Mouse (Mus musculus): Measurements from ENCODE around the gene H2-DMb1. TPM values are rescaled to one million over a fixed set of nuclear protein-coding genes. Genes with fewer than 3 reads are reported as not detected.

The H2-DMb1 gene
- polyA plus RNA-seq, 1 experiment from 2014 or later: 26.4 TPM

- Histone ChIP-seq H3K36me3 (ENCODE audit: inconsistent target) (peaks cover 25% of the 10 kb centered on the region; the same call in 1 of the 2 replicates), H3K27ac (no peak overlapping the region), H3K79me2 (ENCODE audit: inconsistent target) (peaks cover 40% of the 10 kb centered on the region), H3K4me3 (ENCODE audit: inconsistent target) (no peak overlapping the region)
- WGBS (ENCODE audit: missing documents): 87% methylated on average over 16 of the region's 16 CpGs
These were observed 48.1 kb downstream of the H2-DMb1 start for GRCm38 (mm10) chr17:34200772-34201505.

GRCm38 (mm10) chr17:34201506-34202055, 48.7 kb downstream of the H2-DMb1 start:
- WGBS (ENCODE audit: missing documents): 89% methylated on average over 7 of the region's 7 CpGs
- peaks cover 19% of the 10 kb centered on the region; the same call in 1 of the 2 replicates for H3K36me3 ChIP-seq (ENCODE audit: inconsistent target)
- H3K27ac ChIP-seq: no peak overlapping the region
- no peak overlapping the region for H3K4me3 ChIP-seq (ENCODE audit: inconsistent target)
- peaks cover 40% of the 10 kb centered on the region for H3K79me2 ChIP-seq (ENCODE audit: inconsistent target)

GRCm38 (mm10) chr17:34202760-34203442, 50.0 kb downstream of the H2-DMb1 start:
- no peak overlapping the region for H3K27ac ChIP-seq
- WGBS (ENCODE audit: missing documents): 87% methylated on average over 4 of the region's 4 CpGs

GRCm38 (mm10) chr17:34203444-34203843, 50.6 kb downstream of the H2-DMb1 start, which contains the start of gene Tap2:
Gene Tap2 (plus strand): TSS chr17:34203527.
- peaks cover 20% of the 10 kb centered on the region; the same call in 1 of the 2 replicates for H3K36me3 ChIP-seq (ENCODE audit: inconsistent target)

More at GRCm38 (mm10) chr17:34202760-34203442, 50.0 kb downstream of the H2-DMb1 start:
- Histone ChIP-seq H3K36me3 (ENCODE audit: inconsistent target) (peaks cover 18% of the 10 kb centered on the region; the same call in 1 of the 2 replicates), H3K79me2 (ENCODE audit: inconsistent target) (peaks cover 40% of the 10 kb centered on the region), H3K4me3 (ENCODE audit: inconsistent target) (no peak overlapping the region)

GRCm38 (mm10) chr17:34204303-34205010, 51.6 kb downstream of the H2-DMb1 start:
- H3K79me2 ChIP-seq (ENCODE audit: inconsistent target): peaks cover 27% of the 10 kb centered on the region; the same call in 1 of the 2 replicates
- under 1% methylated on average over 44 of the region's 44 CpGs for WGBS (ENCODE audit: missing documents)
- H3K4me3 ChIP-seq (ENCODE audit: inconsistent target): peak overlapping the region; percentile 80
- H3K27ac ChIP-seq: peak overlapping the region; percentile 73
- H3K36me3 ChIP-seq (ENCODE audit: inconsistent target): peaks cover 30% of the 10 kb centered on the region

More at GRCm38 (mm10) chr17:34203444-34203843, 50.6 kb downstream of the H2-DMb1 start, which contains the start of gene Tap2:
- 61% methylated on average over 5 of the region's 5 CpGs for WGBS (ENCODE audit: missing documents)
- peak within 1 kb of the TSS; percentile 80 for H3K4me3 ChIP-seq (ENCODE audit: inconsistent target)
- peak within 1 kb of the TSS; percentile 73 for H3K27ac ChIP-seq
- H3K79me2 ChIP-seq (ENCODE audit: inconsistent target): peaks cover 37% of the 10 kb centered on the region

GRCm38 (mm10) chr17:34205021-34205745, 52.3 kb downstream of the H2-DMb1 start:
- Histone ChIP-seq H3K79me2 (ENCODE audit: inconsistent target) (peaks cover 20% of the 10 kb centered on the region; the same call in 1 of the 2 replicates), H3K4me3 (ENCODE audit: inconsistent target) (peak overlapping the region; percentile 80), H3K36me3 (ENCODE audit: inconsistent target) (peaks cover 31% of the 10 kb centered on the region), H3K27ac (peak overlapping the region; percentile 73)
- 2% methylated on average over 16 of the region's 18 CpGs for WGBS (ENCODE audit: missing documents)

- Histone ChIP-seq H3K27ac (peak overlapping the region; percentile 73), H3K79me2 (ENCODE audit: inconsistent target) (peaks cover 15% of the 10 kb centered on the region; the same call in 1 of the 2 replicates), H3K36me3 (ENCODE audit: inconsistent target) (peaks cover 28% of the 10 kb centered on the region), H3K4me3 (ENCODE audit: inconsistent target) (peak overlapping the region; percentile 80)
- WGBS (ENCODE audit: missing documents): 2% methylated on average over 9 of the region's 9 CpGs
These were observed 52.9 kb downstream of the H2-DMb1 start for GRCm38 (mm10) chr17:34205746-34206176.

- Histone ChIP-seq H3K79me2 (ENCODE audit: inconsistent target) (peaks cover 13% of the 10 kb centered on the region; the same call in 1 of the 2 replicates), H3K36me3 (ENCODE audit: inconsistent target) (peaks cover 28% of the 10 kb centered on the region), H3K27ac (no peak overlapping the region), H3K4me3 (ENCODE audit: inconsistent target) (no peak overlapping the region)
- 88% methylated on average over 4 of the region's 5 CpGs for WGBS (ENCODE audit: missing documents)
These were observed 53.9 kb downstream of the H2-DMb1 start for GRCm38 (mm10) chr17:34206731-34207130.

GRCm38 (mm10) chr17:34207456-34207855, 54.6 kb downstream of the H2-DMb1 start:
- 58% methylated on average over 3 of the region's 3 CpGs for WGBS (ENCODE audit: missing documents)
- peaks cover 36% of the 10 kb centered on the region for H3K36me3 ChIP-seq (ENCODE audit: inconsistent target)
- no peak overlapping the region for H3K4me3 ChIP-seq (ENCODE audit: inconsistent target)

GRCm38 (mm10) chr17:34207866-34208265, 55.0 kb downstream of the H2-DMb1 start:
- H3K79me2 ChIP-seq (ENCODE audit: inconsistent target): peaks cover 13% of the 10 kb centered on the region; the same call in 1 of the 2 replicates
- no peak overlapping the region for H3K27ac ChIP-seq
- WGBS (ENCODE audit: missing documents): 96% methylated on average over 9 of the region's 9 CpGs

More at GRCm38 (mm10) chr17:34207456-34207855, 54.6 kb downstream of the H2-DMb1 start:
- Histone ChIP-seq H3K27ac (no peak overlapping the region), H3K79me2 (ENCODE audit: inconsistent target) (peaks cover 13% of the 10 kb centered on the region; the same call in 1 of the 2 replicates)

GRCm38 (mm10) chr17:34208421-34208820, 55.5 kb downstream of the H2-DMb1 start:
- H3K27ac ChIP-seq: no peak overlapping the region
- no peak overlapping the region for H3K4me3 ChIP-seq (ENCODE audit: inconsistent target)
- peaks cover 45% of the 10 kb centered on the region for H3K36me3 ChIP-seq (ENCODE audit: inconsistent target)
- 81% methylated on average over 8 of the region's 10 CpGs for WGBS (ENCODE audit: missing documents)
- H3K79me2 ChIP-seq (ENCODE audit: inconsistent target): peaks cover 13% of the 10 kb centered on the region; the same call in 1 of the 2 replicates

More at GRCm38 (mm10) chr17:34207866-34208265, 55.0 kb downstream of the H2-DMb1 start:
- Histone ChIP-seq H3K36me3 (ENCODE audit: inconsistent target) (peaks cover 40% of the 10 kb centered on the region), H3K4me3 (ENCODE audit: inconsistent target) (no peak overlapping the region)

- Histone ChIP-seq H3K79me2 (ENCODE audit: inconsistent target) (peaks cover 10% of the 10 kb centered on the region; the same call in 1 of the 2 replicates), H3K4me3 (ENCODE audit: inconsistent target) (no peak overlapping the region), H3K27ac (no peak overlapping the region), H3K36me3 (ENCODE audit: inconsistent target) (peaks cover 57% of the 10 kb centered on the region)
- 78% methylated on average over 2 of the region's 3 CpGs for WGBS (ENCODE audit: missing documents)
These were observed 56.8 kb downstream of the H2-DMb1 start for GRCm38 (mm10) chr17:34209680-34210079.

Measured in macrophage (primary cell).